In the genomic region with DNA sequence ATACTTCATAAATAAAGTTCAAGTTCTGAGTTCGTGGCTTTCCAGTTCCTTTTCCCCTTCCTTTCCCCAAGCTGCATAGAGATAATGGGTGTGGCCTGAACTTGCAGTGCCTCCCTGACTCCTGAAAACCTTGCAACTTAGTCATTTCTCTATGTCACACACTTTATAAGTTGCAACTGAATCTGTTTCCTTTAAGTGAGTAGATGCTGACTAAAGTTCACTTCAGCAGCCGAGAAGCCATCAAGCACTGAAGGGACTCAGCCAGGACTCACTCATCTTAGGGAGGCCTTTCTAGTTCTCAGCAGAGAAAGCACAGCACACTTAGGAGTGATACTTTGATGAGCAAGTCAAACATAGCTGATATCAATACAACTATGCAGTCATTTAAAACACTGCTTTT, we compare ENCODE assay signal across 26 mouse cellular contexts.
DNase-seq lines count a peak whose midpoint lies in the region; ATAC-seq and TF ChIP-seq lines count a peak whose summit lies in the region.
"Had no signal": no experiment of that assay in that cellular context is flagged by ENCODE, and none has a peak within 500 bp of the region (broad histone marks: within the 10 kb centered on the region; RNA-seq: fewer than 3 reads in every experiment).

No protein-coding gene starts in this region.

- H3K36me3 ChIP-seq in thymus, adult 2 months (ENCODE audit: control insufficient read depth, insufficient read depth, low read length): no peaks in the 10 kb centered on the region
- peaks cover 6 to 22% of the 10 kb centered on the region in 2 experiments for H3K36me3 ChIP-seq in MEL (ENCODE audit: control insufficient read depth in 1 of 2, insufficient read depth in 2 of 2, low read length in 2 of 2)
- peaks cover 7% of the 10 kb centered on the region; the same call in 1 of the 2 replicates for H3K36me3 ChIP-seq in small intestine, adult 2 months (ENCODE audit: control insufficient read depth, insufficient read depth, low read length)
- H3K36me3 ChIP-seq in hindbrain, embryonic 13.5 days: peaks cover 6% of the 10 kb centered on the region; the same call in 1 of the 2 replicates

- H3K4me3 ChIP-seq in thymus, adult 2 months (ENCODE audit: control insufficient read depth, insufficient read depth, low read length): no peak overlapping the region
- no peak overlapping the region for H3K4me3 ChIP-seq in MEL (ENCODE audit: control insufficient read depth in 1 of 2, insufficient read depth in 1 of 2, low read depth in 2 of 2, low read length in 2 of 2)
- no peak overlapping the region for H3K4me3 ChIP-seq in small intestine, adult 2 months (ENCODE audit: low read depth, low read length)
- no peak overlapping the region for H3K4me3 ChIP-seq in hindbrain, embryonic 13.5 days
- H3K4me3 ChIP-seq: embryonic facial prominence, embryonic 15.5 days; forebrain, embryonic 10.5 days; heart, adult 2 months; heart, embryonic 15.5 days; neural tube, embryonic 12.5 days had no signal

- H3K9me3 ChIP-seq in MEL (replicated peaks; ENCODE audit: insufficient read depth, low read length): no peaks in the 10 kb centered on the region
- H3K9me3 ChIP-seq in hindbrain, embryonic 13.5 days: no peaks in the 10 kb centered on the region
- H3K9me3 ChIP-seq: embryonic facial prominence, embryonic 15.5 days; forebrain, embryonic 10.5 days; heart, embryonic 15.5 days; neural tube, embryonic 12.5 days had no signal

- no peaks in the 10 kb centered on the region for H3K27me3 ChIP-seq in thymus, adult 2 months (ENCODE audit: control insufficient read depth, insufficient read depth, low read length)
- H3K27me3 ChIP-seq in MEL (ENCODE audit: control insufficient read depth in 1 of 2, insufficient read depth in 2 of 2, low read length in 2 of 2): no peaks in the 10 kb centered on the region
- H3K27me3 ChIP-seq in small intestine, adult 2 months (ENCODE audit: control insufficient read depth, insufficient read depth, low read length): no peaks in the 10 kb centered on the region
- no peaks in the 10 kb centered on the region for H3K27me3 ChIP-seq in hindbrain, embryonic 13.5 days
- H3K27me3 ChIP-seq: embryonic facial prominence, embryonic 15.5 days; heart, embryonic 15.5 days; neural tube, embryonic 12.5 days had no signal

- TF ChIP-seq CTCF in thymus, adult 2 months (IDR thresholded peaks at IDR 0.05; ENCODE audit: borderline replicate concordance, control insufficient read depth, extremely low read depth, insufficient read depth, low read length, poor library complexity): no peak
- no peak for TF ChIP-seq CTCF in MEL (IDR thresholded peaks at IDR 0.05 in 2 of 3, conservative IDR thresholded peaks at IDR 0.05 in 1 of 3; ENCODE audit: control insufficient read depth in 1 of 3, insufficient read depth in 1 of 3, low read depth in 2 of 3, low read length in 3 of 3, poor library complexity in 1 of 3, severe bottlenecking in 1 of 3)
- no peak for TF ChIP-seq CTCF in small intestine, adult 2 months (IDR thresholded peaks at IDR 0.05; ENCODE audit: extremely low read depth, insufficient read length, insufficient replicate concordance, low read depth, low read length)

- H3K9ac ChIP-seq in MEL (ENCODE audit: control insufficient read depth, low read depth, low read length, poor library complexity, severe bottlenecking): no peak overlapping the region
- H3K9ac ChIP-seq in hindbrain, embryonic 13.5 days: no peak overlapping the region
- H3K9ac ChIP-seq: embryonic facial prominence, embryonic 15.5 days; heart, embryonic 15.5 days; neural tube, embryonic 12.5 days had no signal

- no peaks in the 10 kb centered on the region for H3K79me2 ChIP-seq in MEL (ENCODE audit: control insufficient read depth, insufficient read depth, low read length, poor library complexity)

- no peak for TF ChIP-seq EP300 in MEL (IDR thresholded peaks at IDR 0.05; ENCODE audit: low read depth in 1 of 2, low read length in 2 of 2)

- peak; percentile 40; the same call in 1 of the 2 replicates for ATAC-seq in granulocyte monocyte progenitor cell, adult 5-6 weeks (replicated peaks; ENCODE audit: poor library complexity, severe bottlenecking)
- ATAC-seq in hindbrain, embryonic 13.5 days (ENCODE audit: low FRiP score): no peak
- ATAC-seq: activated CD4-positive, CD25-positive, alpha-beta regulatory T cell, adult 4 months; hindbrain, embryonic 16.5 days had no signal

- DNase-seq in thymus, adult 2 months: peak; percentile 18
- no peak for DNase-seq in thymus, postnatal 14 days
- DNase-seq in MEL (ENCODE audit: low read depth, low spot score): peak; percentile 50
- no peak for DNase-seq in left cerebral cortex, adult 18-20 months (ENCODE audit: low spot score in 2 of 2)
- no peak for DNase-seq in adrenal gland, adult 18-20 months (ENCODE audit: low spot score in 2 of 2)
- DNase-seq: adrenal gland, postnatal 14 days; cerebellum, adult 18-20 months; cerebellum, postnatal 36 days; heart, adult 2 months; heart, postnatal 4 days; kidney, adult 18-20 months; lung, adult 18-20 months; lung, postnatal 14 days; thymus, postnatal 36 days had no signal

- TF ChIP-seq POLR2A in thymus, adult 2 months (IDR thresholded peaks at IDR 0.05; ENCODE audit: control insufficient read depth, extremely low read depth, insufficient read depth, low read length, poor library complexity): no peak
- no peak for TF ChIP-seq POLR2A in MEL (IDR thresholded peaks at IDR 0.05; ENCODE audit: control insufficient read depth in 1 of 2, insufficient read depth in 1 of 2, low read depth in 1 of 2, low read length in 2 of 2, poor library complexity in 1 of 2)
- TF ChIP-seq POLR2A in small intestine, adult 2 months (IDR thresholded peaks at IDR 0.05; ENCODE audit: low read depth, low read length): no peak

- WGBS in thymus, adult 2 months: 25% methylated on average over 2 of the region's 2 CpGs
- 23% methylated on average over 2 of the region's 2 CpGs for WGBS in small intestine, adult 2 months
- WGBS in hindbrain, embryonic 13.5 days: 81% methylated on average over 2 of the region's 2 CpGs

- peaks cover 34% of the 10 kb centered on the region for H3K4me1 ChIP-seq in thymus, adult 2 months (replicated peaks; ENCODE audit: control insufficient read depth, insufficient read depth, low read length)
- H3K4me1 ChIP-seq in MEL (ENCODE audit: control insufficient read depth in 1 of 2, insufficient read depth in 2 of 2, low read length in 2 of 2): peaks cover 7 to 17% of the 10 kb centered on the region in 2 experiments
- H3K4me1 ChIP-seq in small intestine, adult 2 months (ENCODE audit: control insufficient read depth, insufficient read depth, insufficient read length, low read length): peaks cover 5% of the 10 kb centered on the region; the same call in 1 of the 2 replicates
- peaks cover 6% of the 10 kb centered on the region; the same call in 1 of the 2 replicates for H3K4me1 ChIP-seq in hindbrain, embryonic 13.5 days (replicated peaks)
- H3K4me1 ChIP-seq: heart, embryonic 15.5 days had no signal

- TF ChIP-seq RAD21 in MEL (IDR thresholded peaks at IDR 0.05; ENCODE audit: low read depth, low read length): no peak

- H3K27ac ChIP-seq in thymus, adult 2 months (ENCODE audit: control insufficient read depth, insufficient read depth, low read length): peak overlapping the region; percentile 5; the same call in 1 of the 2 replicates
- H3K27ac ChIP-seq in MEL (ENCODE audit: control insufficient read depth, low read depth, low read length): peak overlapping the region; percentile 28; the same call in 1 of the 2 replicates
- H3K27ac ChIP-seq in small intestine, adult 2 months (ENCODE audit: insufficient read depth, low read depth, low read length): peak overlapping the region; percentile 9; the same call in 1 of the 2 replicates
- H3K27ac ChIP-seq in hindbrain, embryonic 13.5 days: no peak overlapping the region
- H3K27ac ChIP-seq: embryonic facial prominence, embryonic 15.5 days; forebrain, embryonic 10.5 days; heart, adult 2 months; heart, embryonic 15.5 days; kidney, postnatal 0 days; neural tube, embryonic 12.5 days had no signal

- no peak overlapping the region for H3K4me2 ChIP-seq in hindbrain, embryonic 13.5 days
- H3K4me2 ChIP-seq: embryonic facial prominence, embryonic 15.5 days; heart, embryonic 15.5 days; liver, embryonic 11.5 days; midbrain, embryonic 11.5 days; neural tube, embryonic 12.5 days had no signal

TF ChIP-seq in MEL, 35 proteins besides CTCF, POLR2A, EP300 and RAD21:
- TF ChIP-seq JUND (IDR thresholded peaks at IDR 0.05; ENCODE audit: low read depth, low read length) (no peak), RCOR1 (IDR thresholded peaks at IDR 0.05; ENCODE audit: low read depth, low read length) (no peak), ELF1 (IDR thresholded peaks at IDR 0.05; ENCODE audit: low read depth, low read length) (no peak), ZMIZ1 (IDR thresholded peaks at IDR 0.05; ENCODE audit: low read depth, low read length) (no peak), CHD1 (IDR thresholded peaks at IDR 0.05; ENCODE audit: low read depth, low read length) (no peak), NRF1 (IDR thresholded peaks at IDR 0.05; ENCODE audit: insufficient read depth, low read depth, low read length, poor library complexity, severe bottlenecking) (no peak), MYC (IDR thresholded peaks at IDR 0.05; ENCODE audit: low read depth, low read length) (no peak), MYB (IDR thresholded peaks at IDR 0.05; ENCODE audit: low read depth, low read length) (no peak), GABPA (IDR thresholded peaks at IDR 0.05; ENCODE audit: low read depth, low read length) (no peak)

Comparison
In these comparisons a context has a peak if more than half of its experiments do, and no peak if none do; other contexts are left out.
1. DNase-seq: peak in thymus, adult 2 months (single experiment) and MEL (single experiment); none in thymus, postnatal 14 days (single experiment), left cerebral cortex, adult 18-20 months (0 of 2) and adrenal gland, adult 18-20 months (0 of 2).